Mouse (Mus musculus) hematopoietic stem cell, adult 5-6 weeks (primary cell): ENCODE data around the gene Rflnb. TPM values are rescaled to one million over a fixed set of nuclear protein-coding genes. Genes with fewer than 3 reads are reported as not detected.

Source experiments
- ATAC-seq, 2 experiments: fragments of 125-278 bp in 1 of 2; replicated peaks in 1 of 2; 2 replicates each; pipeline ENCODE4 v1.8.0; 2016 to 2017; ENCODE audit warnings: inconsistent platforms in 2 of 2, mild to moderate bottlenecking in 2 of 2, moderate number of reproducible peaks in 2 of 2, low read depth in 1 of 2, moderate TSS enrichment in 1 of 2; ENCODE audit not compliant: low FRiP score in 2 of 2, poor library complexity in 2 of 2, severe bottlenecking in 2 of 2, insufficient read depth in 1 of 2, low TSS enrichment in 1 of 2
- total RNA-seq: library from RNA; stranded (forward); fragments of 172-1452, 232-1000 nt; gene quantifications from 2 replicates; pipeline ENCODE4 v1.2.3, GENCODE M21; 2017

Gene Rflnb
- total RNA-seq = 4.6 and 9.3 TPM in 2 replicates

- peak; percentile 37 to 74 for ATAC-seq
These were observed at the start of gene Rflnb for GRCm38 (mm10) chr11:76027139-76028071. Gene Rflnb, minus strand, starts transcription at chr11:76027782.

- ATAC-seq = no peak
These were observed 49.8 kb upstream of the Rflnb start for GRCm38 (mm10) chr11:76077341-76077740.

- ATAC-seq = no peak
These were observed 46.9 kb upstream of the Rflnb start for GRCm38 (mm10) chr11:76074296-76075093.

GRCm38 (mm10) chr11:76069816-76070215 is 42.2 kb upstream of the Rflnb start:
- ATAC-seq = no peak

GRCm38 (mm10) chr11:76066563-76067156 is 39.1 kb upstream of the Rflnb start:
- ATAC-seq = no peak

- ATAC-seq = no peak
These were observed 38.0 kb upstream of the Rflnb start for GRCm38 (mm10) chr11:76065521-76066095.

- peak; percentile 87 for ATAC-seq
These were observed 36.8 kb upstream of the Rflnb start for GRCm38 (mm10) chr11:76064411-76064810.

- ATAC-seq = no peak
These were observed 33.3 kb upstream of the Rflnb start for GRCm38 (mm10) chr11:76060906-76061305.

- no peak for ATAC-seq
These were observed 32.4 kb upstream of the Rflnb start for GRCm38 (mm10) chr11:76059971-76060370.

- no peak for ATAC-seq
These were observed 28.9 kb upstream of the Rflnb start for GRCm38 (mm10) chr11:76056487-76056886.

- ATAC-seq = no peak
These were observed 24.9 kb upstream of the Rflnb start for GRCm38 (mm10) chr11:76052496-76052895.

GRCm38 (mm10) chr11:76050967-76051512 is 23.5 kb upstream of the Rflnb start:
- no peak for ATAC-seq

- ATAC-seq = no peak
These were observed 22.9 kb upstream of the Rflnb start for GRCm38 (mm10) chr11:76050509-76050908.

- no peak for ATAC-seq
These were observed 17.8 kb upstream of the Rflnb start for GRCm38 (mm10) chr11:76045367-76045766.

- ATAC-seq = no peak
These were observed 16.9 kb upstream of the Rflnb start for GRCm38 (mm10) chr11:76044468-76044867.

- no peak for ATAC-seq
These were observed 15.3 kb upstream of the Rflnb start for GRCm38 (mm10) chr11:76042882-76043281.

- ATAC-seq = no peak
These were observed 14.6 kb upstream of the Rflnb start for GRCm38 (mm10) chr11:76042041-76042638.
